Mouse (Mus musculus): Measurements from ENCODE around the gene Sult2a7. TPM values are rescaled to one million over a fixed set of nuclear protein-coding genes. Genes with fewer than 3 reads are reported as not detected.

The Sult2a7 gene
- polyA plus RNA-seq, 1 experiment from 2014 or later, result not detected

Other genes with a start within 250 kb of the Sult2a7 start
- not detected in 2 replicates for gene Sult2a6, start 239.4 kb downstream of the Sult2a7 start, polyA plus RNA-seq (2014; fragmentation: Nextera tagmentation; extraction: Ambion mirVana)
- gene Obox8, start 160.7 kb downstream of the Sult2a7 start, polyA plus RNA-seq (2014; fragmentation: Nextera tagmentation; extraction: Ambion mirVana), result not detected in 2 replicates
- gene Sult2a8, start 47.5 kb downstream of the Sult2a7 start, polyA plus RNA-seq (2014; fragmentation: Nextera tagmentation; extraction: Ambion mirVana), result not detected in 2 replicates
- 0.70 and 0.72 TPM in 2 replicates for gene Vmn1r90, start 69.3 kb upstream of the Sult2a7 start, polyA plus RNA-seq (2014; fragmentation: Nextera tagmentation; extraction: Ambion mirVana)
- gene Obox7, start 165.3 kb upstream of the Sult2a7 start, polyA plus RNA-seq (2014; fragmentation: Nextera tagmentation; extraction: Ambion mirVana), result not detected in 2 replicates